Mouse (Mus musculus) C2C12 (cell line): ENCODE data around the gene Rbm8a.

Experiments
- CEBPB ChIP-seq: IDR thresholded peaks from one replicate; pipeline ENCODE4 v1.6.1; 2011; ENCODE audit warnings: low read depth, mild to moderate bottlenecking, control low read depth, moderate library complexity
- CTCF ChIP-seq: IDR thresholded peaks from one replicate; pipeline ENCODE4 v1.5.1; 2011; ENCODE audit not compliant: control insufficient read depth, insufficient read depth, insufficient read length
- MAX ChIP-seq: IDR thresholded peaks from one replicate; pipeline ENCODE4 v1.6.1; 2011; ENCODE audit warnings: mild to moderate bottlenecking, control low read depth
- MYOD1 ChIP-seq: IDR thresholded peaks from one replicate; pipeline ENCODE4 v1.6.1; 2011; ENCODE audit warnings: low read depth; ENCODE audit not compliant: control insufficient read depth, insufficient read length
- MYOG ChIP-seq: IDR thresholded peaks from one replicate; pipeline ENCODE4 v1.6.1; 2011; ENCODE audit not compliant: control insufficient read depth, insufficient read length; ENCODE audit errors: extremely low read depth
- USF1 ChIP-seq: IDR thresholded peaks from one replicate; pipeline ENCODE4 v1.6.1; 2011; ENCODE audit warnings: low read depth, mild to moderate bottlenecking, control low read depth, moderate library complexity

DNA sequence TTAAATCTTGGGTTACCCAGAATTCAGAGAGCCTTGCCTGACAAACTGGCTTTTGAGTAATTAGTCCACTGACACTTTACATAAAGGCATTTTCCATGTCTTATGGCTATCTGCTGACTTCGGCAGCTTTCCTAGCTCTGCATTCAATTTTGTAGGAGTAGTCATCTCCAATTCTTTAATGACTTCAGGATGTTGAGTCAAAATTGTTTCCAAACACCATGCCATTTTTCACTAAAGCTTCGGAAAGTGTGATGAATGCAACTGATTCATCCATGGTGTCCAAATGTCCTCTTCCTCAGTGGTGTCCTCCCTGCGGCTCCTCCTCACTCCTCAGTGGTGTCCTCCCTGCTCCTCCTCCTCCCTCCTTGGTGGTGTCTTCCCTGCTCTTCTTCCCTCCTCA lies 11.8 kb upstream of the Rbm8a start:
- TF ChIP-seq USF1, result no peak
- no peak for TF ChIP-seq CTCF
- TF ChIP-seq MYOD1, result no peak
- no peak for TF ChIP-seq CEBPB
- TF ChIP-seq MYOG, result no peak
- TF ChIP-seq MAX, result no peak
